Mouse (Mus musculus): Measurements from ENCODE around the gene Ankdd1a. TPM values are rescaled to one million over a fixed set of nuclear protein-coding genes. Genes with fewer than 3 reads are reported as not detected.

Gene Ankdd1a
- polyA plus RNA-seq, 1 experiment: not detected

DNA sequence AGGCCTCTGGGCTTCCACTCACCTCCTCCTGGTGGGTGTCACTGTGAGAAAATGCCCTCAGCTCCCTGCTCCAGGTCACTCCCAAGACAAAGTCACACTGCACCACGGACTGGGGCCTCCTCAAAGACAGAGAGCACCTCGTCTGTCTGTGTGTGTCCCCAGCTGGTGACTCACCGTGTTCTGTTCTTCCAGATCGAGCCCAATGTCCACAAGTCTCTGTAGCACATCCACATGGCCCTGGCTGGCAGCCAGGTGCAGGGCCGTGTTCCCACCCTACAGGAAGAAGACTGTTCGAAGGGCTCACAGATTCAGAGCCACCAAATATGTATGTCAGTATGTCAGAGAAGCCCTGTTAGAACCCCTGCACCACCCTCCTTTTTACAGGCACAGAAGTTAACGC, 11.5 kb downstream of the Ankdd1a start:
- no peak for TF ChIP-seq POLR2A (IDR thresholded peaks at IDR 0.05; ENCODE audit: low read depth, low read length)
- TF ChIP-seq CTCF (IDR thresholded peaks at IDR 0.05; ENCODE audit: extremely low read depth, insufficient read length, insufficient replicate concordance, low read depth, low read length): no peak
- WGBS: 22% methylated on average over 7 of the region's 7 CpGs
- no peak overlapping the region for H3K27ac ChIP-seq (ENCODE audit: insufficient read depth, low read depth, low read length)
- H3K4me1 ChIP-seq (ENCODE audit: control insufficient read depth, insufficient read depth, insufficient read length, low read length): no peaks in the 10 kb centered on the region
- H3K27me3 ChIP-seq (ENCODE audit: control insufficient read depth, insufficient read depth, low read length): no peaks in the 10 kb centered on the region
- H3K36me3 ChIP-seq (ENCODE audit: control insufficient read depth, insufficient read depth, low read length): no peaks in the 10 kb centered on the region
- H3K4me3 ChIP-seq (ENCODE audit: low read depth, low read length): no peak overlapping the region

DNA sequence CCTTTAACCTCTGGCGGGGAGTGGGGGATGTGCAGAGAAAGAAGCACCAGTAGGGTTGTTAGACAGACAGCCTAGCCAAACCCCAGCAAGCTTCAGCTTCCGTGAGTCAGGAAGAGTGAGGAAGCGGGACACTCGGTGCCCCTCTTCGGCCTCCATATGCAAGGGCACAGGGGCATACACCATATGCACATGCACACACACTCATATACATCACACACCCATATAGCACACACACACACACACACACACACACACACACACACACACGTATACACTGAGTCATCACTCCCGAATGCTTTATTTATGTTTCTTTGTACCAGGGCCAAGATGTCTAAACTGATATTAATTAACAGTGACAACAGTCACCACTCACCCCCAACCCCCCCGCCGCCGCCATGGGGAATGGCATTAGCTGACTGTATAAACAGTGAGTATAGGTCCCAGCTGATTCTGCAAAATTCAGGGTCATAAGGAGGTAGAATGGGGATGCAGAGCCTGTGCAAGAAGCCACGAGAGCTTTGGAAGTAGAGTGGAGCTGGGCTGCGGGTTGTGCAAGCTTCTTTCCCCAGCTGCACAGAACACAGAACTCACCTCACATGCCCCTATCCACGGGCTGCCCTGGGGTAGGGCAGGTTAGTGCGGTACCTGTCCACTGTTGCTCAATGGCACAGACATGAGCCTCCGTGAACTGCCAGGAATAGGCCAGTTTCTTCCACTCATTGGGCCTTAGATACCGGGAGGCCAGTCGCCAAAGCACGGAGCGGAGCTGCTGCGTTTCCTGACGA, 17.1 kb downstream of the Ankdd1a start:
- Histone ChIP-seq H3K4me3 (ENCODE audit: low read depth, low read length) (no peak overlapping the region), H3K27me3 (ENCODE audit: control insufficient read depth, insufficient read depth, low read length) (no peaks in the 10 kb centered on the region), H3K27ac (ENCODE audit: insufficient read depth, low read depth, low read length) (no peak overlapping the region), H3K4me1 (ENCODE audit: control insufficient read depth, insufficient read depth, insufficient read length, low read length) (no peaks in the 10 kb centered on the region), H3K36me3 (ENCODE audit: control insufficient read depth, insufficient read depth, low read length) (no peaks in the 10 kb centered on the region)
- 75% methylated on average over 21 of the region's 21 CpGs for WGBS
- no peak for TF ChIP-seq CTCF (IDR thresholded peaks at IDR 0.05; ENCODE audit: extremely low read depth, insufficient read length, insufficient replicate concordance, low read depth, low read length)
- TF ChIP-seq POLR2A (IDR thresholded peaks at IDR 0.05; ENCODE audit: low read depth, low read length): no peak

DNA sequence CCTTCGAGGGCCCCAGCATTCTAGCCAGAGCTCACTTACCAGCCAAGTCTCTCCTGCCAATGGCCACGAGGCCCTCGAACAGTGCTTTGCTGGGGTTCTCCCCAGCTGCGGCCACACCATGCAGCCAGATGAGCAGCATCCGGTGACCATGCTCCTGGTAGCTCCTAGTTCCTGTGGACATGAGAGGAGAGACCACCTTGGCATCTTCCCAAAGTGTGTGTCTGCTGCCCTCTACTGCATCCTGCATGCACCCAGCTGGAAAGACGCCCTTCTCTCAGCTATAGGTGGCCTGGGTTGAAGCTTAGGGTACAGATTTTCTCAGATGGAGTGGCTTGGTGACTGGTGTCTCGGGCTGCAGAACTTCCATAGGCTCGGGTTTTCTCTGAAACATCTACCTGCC, 17.8 kb downstream of the Ankdd1a start:
- TF ChIP-seq POLR2A (IDR thresholded peaks at IDR 0.05; ENCODE audit: low read depth, low read length) (no peak), CTCF (IDR thresholded peaks at IDR 0.05; ENCODE audit: extremely low read depth, insufficient read length, insufficient replicate concordance, low read depth, low read length) (no peak)
- Histone ChIP-seq H3K27ac (ENCODE audit: insufficient read depth, low read depth, low read length) (no peak overlapping the region), H3K36me3 (ENCODE audit: control insufficient read depth, insufficient read depth, low read length) (no peaks in the 10 kb centered on the region), H3K27me3 (ENCODE audit: control insufficient read depth, insufficient read depth, low read length) (no peaks in the 10 kb centered on the region), H3K4me3 (ENCODE audit: low read depth, low read length) (no peak overlapping the region), H3K4me1 (ENCODE audit: control insufficient read depth, insufficient read depth, insufficient read length, low read length) (no peaks in the 10 kb centered on the region)
- whole genome bisulfite sequencing: 50% methylated on average over 8 of the region's 8 CpGs

DNA sequence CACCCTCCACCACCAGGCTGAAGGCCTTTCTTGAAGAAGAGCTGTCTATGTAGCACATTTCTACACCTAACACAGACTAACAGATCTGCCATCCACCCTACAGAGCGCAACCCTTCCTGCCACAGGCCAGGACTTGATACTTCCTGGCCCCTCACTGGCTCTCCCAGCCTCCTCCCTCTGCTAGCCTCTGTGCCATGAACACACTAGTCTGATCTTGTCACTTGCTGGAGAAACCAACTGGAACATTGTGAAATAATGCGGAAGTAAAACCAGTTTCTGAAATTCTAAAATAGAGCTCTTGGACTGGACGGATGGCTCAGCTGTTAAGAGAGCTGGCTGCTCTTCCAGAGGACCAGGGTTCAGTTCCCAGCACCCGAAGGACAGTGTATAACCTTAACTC, 27.1 kb downstream of the Ankdd1a start:
- H3K27ac ChIP-seq (ENCODE audit: insufficient read depth, low read depth, low read length): no peak overlapping the region
- H3K4me1 ChIP-seq (ENCODE audit: control insufficient read depth, insufficient read depth, insufficient read length, low read length): no peaks in the 10 kb centered on the region
- 91% methylated on average over 4 of the region's 4 CpGs for WGBS
- H3K36me3 ChIP-seq (ENCODE audit: control insufficient read depth, insufficient read depth, low read length): peaks cover 3% of the 10 kb centered on the region; the same call in 1 of the 2 replicates
- H3K4me3 ChIP-seq (ENCODE audit: low read depth, low read length): no peak overlapping the region
- no peaks in the 10 kb centered on the region for H3K27me3 ChIP-seq (ENCODE audit: control insufficient read depth, insufficient read depth, low read length)
- TF ChIP-seq POLR2A (IDR thresholded peaks at IDR 0.05; ENCODE audit: low read depth, low read length): no peak
- TF ChIP-seq CTCF (IDR thresholded peaks at IDR 0.05; ENCODE audit: extremely low read depth, insufficient read length, insufficient replicate concordance, low read depth, low read length): no peak

DNA sequence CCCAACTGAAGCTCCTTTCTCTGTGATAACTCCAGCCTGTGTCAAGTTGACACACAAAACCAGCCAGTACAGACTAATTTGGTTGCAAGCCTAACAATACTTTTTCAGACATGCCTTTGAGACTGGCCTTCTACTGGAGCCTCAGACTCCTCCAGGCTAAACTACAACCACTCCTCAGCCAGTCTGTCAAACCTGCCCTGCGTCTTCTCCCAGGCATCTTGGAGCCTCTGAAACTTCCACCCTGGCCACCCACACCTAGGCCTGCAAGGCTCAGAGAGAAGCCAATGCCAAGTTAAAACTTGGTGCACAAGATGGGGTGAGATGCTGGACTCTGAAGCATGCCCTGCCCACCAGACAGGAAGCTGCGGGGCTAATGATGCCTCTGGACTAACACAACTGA, 27.6 kb downstream of the Ankdd1a start:
- Histone ChIP-seq H3K27me3 (ENCODE audit: control insufficient read depth, insufficient read depth, low read length) (no peaks in the 10 kb centered on the region), H3K27ac (ENCODE audit: insufficient read depth, low read depth, low read length) (no peak overlapping the region), H3K36me3 (ENCODE audit: control insufficient read depth, insufficient read depth, low read length) (peaks cover 5% of the 10 kb centered on the region), H3K4me3 (ENCODE audit: low read depth, low read length) (no peak overlapping the region), H3K4me1 (ENCODE audit: control insufficient read depth, insufficient read depth, insufficient read length, low read length) (no peaks in the 10 kb centered on the region)
- WGBS: 79% methylated on average over 2 of the region's 2 CpGs
- TF ChIP-seq CTCF (IDR thresholded peaks at IDR 0.05; ENCODE audit: extremely low read depth, insufficient read length, insufficient replicate concordance, low read depth, low read length): no peak
- no peak for TF ChIP-seq POLR2A (IDR thresholded peaks at IDR 0.05; ENCODE audit: low read depth, low read length)

DNA sequence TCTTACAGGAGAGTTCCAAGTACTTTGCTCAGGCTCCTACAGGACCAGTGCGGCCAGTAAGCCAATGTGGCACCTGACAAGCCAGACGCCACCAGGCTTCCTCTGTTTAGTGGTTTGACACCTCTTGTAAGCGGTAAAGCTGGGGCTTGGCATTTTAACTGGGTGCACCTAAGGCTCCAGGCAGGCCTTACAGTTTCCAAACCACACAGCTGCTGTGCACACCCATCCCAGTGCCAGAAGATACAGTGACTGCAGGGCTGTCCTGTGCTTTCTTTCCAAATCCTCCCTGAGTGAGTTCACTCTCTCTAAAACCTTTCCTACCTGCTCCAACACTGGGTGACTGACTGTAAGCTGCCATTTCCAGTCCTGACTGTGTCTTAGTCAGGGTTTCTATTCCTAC, 28.5 kb downstream of the Ankdd1a start:
- H3K4me1 ChIP-seq (ENCODE audit: control insufficient read depth, insufficient read depth, insufficient read length, low read length): no peaks in the 10 kb centered on the region
- peaks cover 13% of the 10 kb centered on the region for H3K36me3 ChIP-seq (ENCODE audit: control insufficient read depth, insufficient read depth, low read length)
- TF ChIP-seq CTCF (IDR thresholded peaks at IDR 0.05; ENCODE audit: extremely low read depth, insufficient read length, insufficient replicate concordance, low read depth, low read length) (no peak), POLR2A (IDR thresholded peaks at IDR 0.05; ENCODE audit: low read depth, low read length) (no peak)
- H3K27me3 ChIP-seq (ENCODE audit: control insufficient read depth, insufficient read depth, low read length): no peaks in the 10 kb centered on the region
- H3K27ac ChIP-seq (ENCODE audit: insufficient read depth, low read depth, low read length): no peak overlapping the region
- H3K4me3 ChIP-seq (ENCODE audit: low read depth, low read length): no peak overlapping the region
- 90% methylated on average over 3 of the region's 3 CpGs for WGBS

DNA sequence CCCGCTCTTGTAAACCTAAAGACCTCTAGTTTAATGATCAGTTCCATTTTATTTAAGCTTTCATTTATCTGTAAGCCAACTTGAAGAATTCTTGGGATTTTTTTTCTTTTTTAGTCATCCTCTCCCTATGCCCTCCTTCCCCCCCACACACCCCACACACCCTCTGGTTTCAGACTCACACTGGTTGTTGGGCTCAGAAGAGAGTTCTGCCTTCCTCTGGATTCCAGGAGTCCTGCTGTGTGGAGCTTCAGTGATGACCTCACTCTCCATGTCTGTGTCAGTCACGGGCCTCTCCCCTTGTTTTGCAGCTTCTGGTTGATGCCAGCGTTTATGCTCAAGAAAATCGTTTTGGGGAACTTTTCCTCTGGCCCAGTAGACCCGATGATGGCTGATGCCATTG, 39.9 kb downstream of the Ankdd1a start:
- Histone ChIP-seq H3K4me3 (ENCODE audit: low read depth, low read length) (no peak overlapping the region), H3K27ac (ENCODE audit: insufficient read depth, low read depth, low read length) (no peak overlapping the region), H3K4me1 (ENCODE audit: control insufficient read depth, insufficient read depth, insufficient read length, low read length) (no peaks in the 10 kb centered on the region), H3K36me3 (ENCODE audit: control insufficient read depth, insufficient read depth, low read length) (peaks cover 50% of the 10 kb centered on the region), H3K27me3 (ENCODE audit: control insufficient read depth, insufficient read depth, low read length) (no peaks in the 10 kb centered on the region)
- 86% methylated on average over 5 of the region's 5 CpGs for WGBS
- no peak for TF ChIP-seq CTCF (IDR thresholded peaks at IDR 0.05; ENCODE audit: extremely low read depth, insufficient read length, insufficient replicate concordance, low read depth, low read length)
- no peak for TF ChIP-seq POLR2A (IDR thresholded peaks at IDR 0.05; ENCODE audit: low read depth, low read length)
